Mouse (Mus musculus) MEL (cell line): ENCODE data around the gene Plcb4. TPM values are rescaled to one million over a fixed set of nuclear protein-coding genes. Genes with fewer than 3 reads are reported as not detected.

Source experiments
- DNase-seq: peaks from one replicate; pipeline ENCODE4 v3.0.0; 2011; ENCODE audit warnings: low read depth, low spot score
- H3K27ac ChIP-seq: 2 replicates; pipeline ENCODE4 v1.5.1; 2012; ENCODE audit warnings: low read depth, mild to moderate bottlenecking, control low read depth, low read length, moderate library complexity; ENCODE audit not compliant: control insufficient read depth
- H3K27me3 ChIP-seq, 2 experiments: fragments of 150-350 bp in 1 of 2; sonication (generic) in 1 of 2; 2 replicates each; pipeline ENCODE4 v1.6.1; 2012; ENCODE audit warnings: low read length in 2 of 2, mild to moderate bottlenecking in 2 of 2, improper control_type of control experiment in 1 of 2, moderate library complexity in 1 of 2; ENCODE audit not compliant: insufficient read depth in 2 of 2, control insufficient read depth in 1 of 2
- H3K36me3 ChIP-seq, 2 experiments: 2 replicates each; pipeline ENCODE4 v1.6.1; 2012 to 2014; ENCODE audit warnings: low read length in 2 of 2, improper control_type of control experiment in 1 of 2, inconsistent platforms in 1 of 2, mild to moderate bottlenecking in 1 of 2; ENCODE audit not compliant: insufficient read depth in 2 of 2, control insufficient read depth in 1 of 2
- H3K4me1 ChIP-seq, 2 experiments: fragments of 150-350 bp in 1 of 2; sonication (generic) in 1 of 2; 2 replicates each; pipeline ENCODE4 v1.6.1; 2012; ENCODE audit warnings: low read length in 2 of 2, improper control_type of control experiment in 1 of 2, mild to moderate bottlenecking in 1 of 2; ENCODE audit not compliant: insufficient read depth in 2 of 2, control insufficient read depth in 1 of 2
- H3K4me3 ChIP-seq, 2 experiments: fragments of 150-350 bp in 1 of 2; sonication (generic) in 1 of 2; 2 replicates each; pipeline ENCODE4 v1.5.1; 2012; ENCODE audit warnings: low read depth in 2 of 2, low read length in 2 of 2, mild to moderate bottlenecking in 2 of 2, moderate library complexity in 2 of 2, control low read depth in 1 of 2, improper control_type of control experiment in 1 of 2; ENCODE audit not compliant: control insufficient read depth in 1 of 2, insufficient read depth in 1 of 2
- H3K79me2 ChIP-seq: 2 replicates; pipeline ENCODE4 v1.6.1; 2012; ENCODE audit warnings: mild to moderate bottlenecking, low read length, moderate library complexity; ENCODE audit not compliant: control insufficient read depth, poor library complexity, insufficient read depth
- H3K9ac ChIP-seq: 2 replicates; pipeline ENCODE4 v1.6.1; 2012; ENCODE audit warnings: low read depth, mild to moderate bottlenecking, control low read depth, low read length, moderate library complexity; ENCODE audit not compliant: control insufficient read depth, poor library complexity, severe bottlenecking
- H3K9me3 ChIP-seq: fragments of 150-350 bp; sonication (generic); replicated peaks from 2 replicates; pipeline ENCODE4 v1.6.1; 2012; ENCODE audit warnings: mild to moderate bottlenecking, low read length, improper control_type of control experiment, moderate library complexity; ENCODE audit not compliant: insufficient read depth
- BHLHE40 ChIP-seq: IDR thresholded peaks from 2 replicates; pipeline ENCODE4 v1.6.1; 2012; ENCODE audit warnings: low read depth, mild to moderate bottlenecking, inconsistent platforms, low read length, improper control_type of control experiment, borderline replicate concordance
- CHD2 ChIP-seq: IDR thresholded peaks from 2 replicates; pipeline ENCODE4 v1.6.1; 2011; ENCODE audit warnings: low read length, improper control_type of control experiment
- E2F4 ChIP-seq: IDR thresholded peaks from 2 replicates; pipeline ENCODE4 v1.6.1; 2011; ENCODE audit warnings: low read depth, low read length, improper control_type of control experiment, borderline replicate concordance
- ETS1 ChIP-seq: IDR thresholded peaks from 2 replicates; pipeline ENCODE4 v1.6.1; 2012; ENCODE audit warnings: low read depth, mild to moderate bottlenecking, inconsistent platforms, low read length, improper control_type of control experiment, moderate library complexity
- GATA1 ChIP-seq: IDR thresholded peaks from 2 replicates; pipeline ENCODE4 v1.6.1; 2011; ENCODE audit warnings: low read depth, low read length, improper control_type of control experiment
- JUND ChIP-seq: IDR thresholded peaks from 2 replicates; pipeline ENCODE4 v1.6.1; 2011; ENCODE audit warnings: low read depth, mild to moderate bottlenecking, improper control_type of control experiment, low read length
- MEF2A ChIP-seq: IDR thresholded peaks from 2 replicates; pipeline ENCODE4 v1.6.1; 2014; ENCODE audit warnings: low read depth, mild to moderate bottlenecking, inconsistent platforms, low read length, improper control_type of control experiment; ENCODE audit not compliant: poor library complexity, insufficient replicate concordance, severe bottlenecking; ENCODE audit errors: extremely low read depth
- MXI1 ChIP-seq: IDR thresholded peaks from 2 replicates; pipeline ENCODE4 v1.6.1; 2011; ENCODE audit warnings: mild to moderate bottlenecking, low read depth, low read length, improper control_type of control experiment
- MYC ChIP-seq: IDR thresholded peaks from 2 replicates; pipeline ENCODE4 v1.6.1; 2011; ENCODE audit warnings: low read depth, mild to moderate bottlenecking, low read length, improper control_type of control experiment, moderate library complexity
- NELFE ChIP-seq: IDR thresholded peaks from 2 replicates; pipeline ENCODE4 v1.6.1; 2011; ENCODE audit warnings: low read depth, low read length, improper control_type of control experiment
- NRF1 ChIP-seq: IDR thresholded peaks from 2 replicates; pipeline ENCODE4 v1.6.1; 2014; ENCODE audit warnings: low read depth, mild to moderate bottlenecking, inconsistent platforms, low read length, improper control_type of control experiment, moderate library complexity; ENCODE audit not compliant: poor library complexity, insufficient read depth, severe bottlenecking
- POLR2AphosphoS5 ChIP-seq: IDR thresholded peaks from 2 replicates; pipeline ENCODE4 v1.6.1; 2012; ENCODE audit warnings: low read depth, borderline replicate concordance, mild to moderate bottlenecking, inconsistent platforms, low read length, moderate library complexity, mixed read lengths
- SIN3A ChIP-seq: IDR thresholded peaks from 2 replicates; pipeline ENCODE4 v1.6.1; 2012; ENCODE audit warnings: low read length, improper control_type of control experiment, inconsistent platforms
- TAL1 ChIP-seq: IDR thresholded peaks from 2 replicates; pipeline ENCODE4 v1.6.1; 2012; ENCODE audit warnings: mild to moderate bottlenecking, inconsistent platforms, low read length, moderate library complexity, mixed read lengths
- UBTF ChIP-seq: IDR thresholded peaks from 2 replicates; pipeline ENCODE4 v1.6.1; 2012; ENCODE audit warnings: low read depth, mild to moderate bottlenecking, inconsistent platforms, low read length, improper control_type of control experiment, moderate library complexity, borderline replicate concordance; ENCODE audit not compliant: insufficient read depth
- ZKSCAN1 ChIP-seq: IDR thresholded peaks from 2 replicates; pipeline ENCODE4 v1.6.1; 2012; ENCODE audit warnings: low read depth, mild to moderate bottlenecking, inconsistent platforms, low read length, improper control_type of control experiment, moderate library complexity
- ZMIZ1 ChIP-seq: IDR thresholded peaks from 2 replicates; pipeline ENCODE4 v1.6.1; 2012; ENCODE audit warnings: low read depth, mild to moderate bottlenecking, inconsistent platforms, low read length, improper control_type of control experiment, moderate library complexity
- polyA plus RNA-seq, 2 experiments: library from polyadenylated mRNA; stranded (reverse) in 1 of 2; unstranded in 1 of 2; fragments of >175 nt in 1 of 2; fragments of >200 nt in 1 of 2; gene quantifications; 2 replicates each; pipeline versions ENCODE4 v1.2.1 to v1.2.4; 2012; ENCODE audit warnings: low replicate concordance in 2 of 2, low read depth in 1 of 2; ENCODE audit not compliant: insufficient read length in 2 of 2, insufficient read depth in 1 of 2, missing spikeins in 1 of 2
- total RNA-seq: library from RNA; depleted of rRNA; stranded (reverse); fragments of 300-350 nt; gene quantifications from 2 replicates; pipeline ENCODE4 v1.2.3, GENCODE M21; 2012

The Plcb4 gene
- total and polyA plus RNA-seq, 3 experiments, result not detected

DNA sequence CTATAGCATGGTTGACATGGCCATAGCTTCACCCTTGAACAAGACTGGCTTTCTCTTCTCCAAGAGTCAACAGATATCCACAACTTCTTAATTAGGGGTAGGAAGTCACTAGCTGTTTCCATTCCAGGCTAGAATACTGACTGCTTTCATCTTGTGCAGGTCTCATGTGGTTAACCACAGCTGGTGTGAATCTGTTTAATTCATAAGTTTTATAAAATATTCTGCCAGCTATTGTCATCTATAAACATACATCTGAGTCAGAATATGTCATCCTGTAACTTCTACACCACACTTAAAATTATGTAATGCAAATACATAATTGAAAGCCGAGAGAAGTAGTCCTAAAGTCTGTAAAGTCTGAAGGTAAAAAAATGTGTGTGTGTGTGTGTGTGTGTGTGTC lies 164.9 kb downstream of the Plcb4 start:
- no peaks in the 10 kb centered on the region for H3K27me3 ChIP-seq
- no peak overlapping the region for H3K9ac ChIP-seq
- no peak for DNase-seq
- no peak overlapping the region for H3K4me3 ChIP-seq
- H3K27ac ChIP-seq, result no peak overlapping the region
- H3K36me3 ChIP-seq, result no peaks in the 10 kb centered on the region
- no peaks in the 10 kb centered on the region for H3K79me2 ChIP-seq
- no peaks in the 10 kb centered on the region for H3K9me3 ChIP-seq
- no peak for TF ChIP-seq NRF1
- TF ChIP-seq E2F4, result no peak
- TF ChIP-seq GATA1, result no peak
- no peak for TF ChIP-seq ETS1
- no peak for TF ChIP-seq JUND
- no peak for TF ChIP-seq MYC
- no peak for TF ChIP-seq ZMIZ1
- no peak for TF ChIP-seq TAL1
- TF ChIP-seq MEF2A, result no peak
- no peak for TF ChIP-seq NELFE
- no peak for TF ChIP-seq CHD2
- TF ChIP-seq MXI1, result no peak
- TF ChIP-seq ZKSCAN1, result no peak
- TF ChIP-seq, all 39 proteins: peak for 0
- H3K4me1 ChIP-seq, result no peaks in the 10 kb centered on the region

DNA sequence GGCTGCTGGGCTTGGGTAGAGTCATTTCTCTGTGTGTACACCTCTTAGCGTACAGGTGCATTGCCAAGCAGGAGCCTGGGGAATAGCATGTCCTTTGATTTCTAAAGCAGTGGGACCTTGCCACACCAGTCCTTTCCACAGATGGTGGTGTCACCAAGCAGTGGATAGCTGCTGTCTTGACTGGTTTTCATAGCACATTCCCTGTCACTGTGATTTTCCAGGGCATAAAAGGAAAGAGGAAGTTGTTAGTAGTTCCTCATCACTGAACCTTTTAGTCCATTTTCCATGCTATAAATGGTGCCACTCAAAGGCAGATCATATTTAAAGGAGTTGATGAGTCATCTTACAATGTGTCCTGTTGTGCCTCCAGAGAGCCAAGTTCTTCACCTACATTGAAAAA lies 165.9 kb downstream of the Plcb4 start:
- no peaks in the 10 kb centered on the region for H3K36me3 ChIP-seq
- H3K9ac ChIP-seq, result no peak overlapping the region
- H3K79me2 ChIP-seq, result no peaks in the 10 kb centered on the region
- no peak for DNase-seq
- H3K27ac ChIP-seq, result no peak overlapping the region
- TF ChIP-seq TAL1 (no peak), UBTF (no peak), BHLHE40 (no peak), POLR2AphosphoS5 (no peak), JUND (no peak), SIN3A (no peak), MYC (no peak)
- TF ChIP-seq, all 39 proteins: peak for 0
- Histone ChIP-seq H3K4me3 (no peak overlapping the region), H3K4me1 (no peaks in the 10 kb centered on the region), H3K9me3 (no peaks in the 10 kb centered on the region), H3K27me3 (no peaks in the 10 kb centered on the region)
